Mouse (Mus musculus) mammary gland, adult 2 months (tissue): ENCODE data around the gene Otoa. TPM values are rescaled to one million over a fixed set of nuclear protein-coding genes. Genes with fewer than 3 reads are reported as not detected.

ENCODE experiments used
- polyA plus RNA-seq: library from polyadenylated mRNA; depleted of rRNA; stranded (reverse); fragments of >200 nt; gene quantifications from 2 replicates; pipeline ENCODE4 v1.2.3, GENCODE M21; 2012; ENCODE audit warnings: low replicate concordance; rRNA removed

The Otoa gene
- 0.11 and 0.19 TPM in 2 replicates for polyA plus RNA-seq

GRCm38 (mm10) chr7:121081350-121081749 is at the start of gene Otoa:
TSS of gene Otoa (plus strand) at chr7:121081650.

GRCm38 (mm10) chr7:121033856-121034652 is 47.4 kb upstream of the Otoa start, which contains the start of gene Mettl9:
TSS of gene Mettl9 (plus strand) at chr7:121034445.

GRCm38 (mm10) chr7:121074281-121074680 is 7.2 kb upstream of the Otoa start, which contains the start of gene Igsf6:
TSS of gene Igsf6 (minus strand) at chr7:121074572.

Other genes with a start within 250 kb of the Otoa start
- 12.9 and 26.8 TPM in 2 replicates for gene Eef2k, start 238.8 kb upstream of the Otoa start, polyA plus RNA-seq
- gene Polr3e, start 163.9 kb upstream of the Otoa start, polyA plus RNA-seq = 14.6 and 15.3 TPM in 2 replicates
- 13.3 and 14.4 TPM in 2 replicates for gene Cdr2, start 99.3 kb upstream of the Otoa start, polyA plus RNA-seq
- 0.47 and 0.96 TPM in 2 replicates for gene Mfsd13b, start 99.1 kb upstream of the Otoa start, polyA plus RNA-seq
- gene Mettl9, start 47.2 kb upstream of the Otoa start, polyA plus RNA-seq = 18.2 and 36.3 TPM in 2 replicates
- gene Igsf6, start 7.1 kb upstream of the Otoa start, polyA plus RNA-seq = 1.8 and 3.2 TPM in 2 replicates